Mouse (Mus musculus) cerebellum, adult (tissue): ENCODE data around the gene Fcgr2b.

Experiments used
- ATAC-seq: cut with Nextera tagmentation; 2 replicates; pipeline ENCODE4 v1.9.2; 2017; ENCODE audit warnings: mild to moderate bottlenecking, moderate library complexity, mixed read lengths; ENCODE audit not compliant: insufficient number of reproducible peaks, low FRiP score, low TSS enrichment

Fcgr2b gene

GRCm38 (mm10) chr1:170932043-170932442 is 44.3 kb downstream of the Fcgr2b start:
- no peak for ATAC-seq

GRCm38 (mm10) chr1:170929245-170929644 is 47.1 kb downstream of the Fcgr2b start:
- no peak for ATAC-seq

- no peak for ATAC-seq
Observed at GRCm38 (mm10) chr1:170928467-170928866, 47.9 kb downstream of the Fcgr2b start.

- ATAC-seq = no peak
Observed at GRCm38 (mm10) chr1:170927378-170927777, 49.0 kb downstream of the Fcgr2b start, which contains the start of gene Fcrla. Gene Fcrla (minus strand): TSS chr1:170927583.

- ATAC-seq = no peak
Observed at GRCm38 (mm10) chr1:170926941-170927340, 49.4 kb downstream of the Fcgr2b start.

GRCm38 (mm10) chr1:170924485-170924884 is 51.9 kb downstream of the Fcgr2b start:
- ATAC-seq = no peak

GRCm38 (mm10) chr1:170919308-170919707 is 57.0 kb downstream of the Fcgr2b start:
- ATAC-seq = no peak

GRCm38 (mm10) chr1:170915657-170916056 is 60.7 kb downstream of the Fcgr2b start:
- ATAC-seq = no peak

- no peak for ATAC-seq
Observed at GRCm38 (mm10) chr1:170912891-170913615, 63.3 kb downstream of the Fcgr2b start, which contains the start of gene Fcrlb. Gene Fcrlb (minus strand): TSS chr1:170912941.

- ATAC-seq = no peak
Observed at GRCm38 (mm10) chr1:170911907-170912660, 64.3 kb downstream of the Fcgr2b start.
